Mouse (Mus musculus): ENCODE measurements around the gene Fscn2.
A peak's percentile ranks its signal among the peaks of the same experiment; 100 is the strongest.
"Not testable (repeated sequence)": the region's sequence is repeated elsewhere in the genome, so short reads cannot be mapped to it uniquely, and the experiment has no call there.

The Fscn2 gene

GRCm38 (mm10) chr11:120346383-120347034, 14.8 kb upstream of the Fscn2 start:
- not testable (repeated sequence) for DNase-seq

GRCm38 (mm10) chr11:120347301-120347700, 14.0 kb upstream of the Fscn2 start:
- DNase-seq: no peak

DNA sequence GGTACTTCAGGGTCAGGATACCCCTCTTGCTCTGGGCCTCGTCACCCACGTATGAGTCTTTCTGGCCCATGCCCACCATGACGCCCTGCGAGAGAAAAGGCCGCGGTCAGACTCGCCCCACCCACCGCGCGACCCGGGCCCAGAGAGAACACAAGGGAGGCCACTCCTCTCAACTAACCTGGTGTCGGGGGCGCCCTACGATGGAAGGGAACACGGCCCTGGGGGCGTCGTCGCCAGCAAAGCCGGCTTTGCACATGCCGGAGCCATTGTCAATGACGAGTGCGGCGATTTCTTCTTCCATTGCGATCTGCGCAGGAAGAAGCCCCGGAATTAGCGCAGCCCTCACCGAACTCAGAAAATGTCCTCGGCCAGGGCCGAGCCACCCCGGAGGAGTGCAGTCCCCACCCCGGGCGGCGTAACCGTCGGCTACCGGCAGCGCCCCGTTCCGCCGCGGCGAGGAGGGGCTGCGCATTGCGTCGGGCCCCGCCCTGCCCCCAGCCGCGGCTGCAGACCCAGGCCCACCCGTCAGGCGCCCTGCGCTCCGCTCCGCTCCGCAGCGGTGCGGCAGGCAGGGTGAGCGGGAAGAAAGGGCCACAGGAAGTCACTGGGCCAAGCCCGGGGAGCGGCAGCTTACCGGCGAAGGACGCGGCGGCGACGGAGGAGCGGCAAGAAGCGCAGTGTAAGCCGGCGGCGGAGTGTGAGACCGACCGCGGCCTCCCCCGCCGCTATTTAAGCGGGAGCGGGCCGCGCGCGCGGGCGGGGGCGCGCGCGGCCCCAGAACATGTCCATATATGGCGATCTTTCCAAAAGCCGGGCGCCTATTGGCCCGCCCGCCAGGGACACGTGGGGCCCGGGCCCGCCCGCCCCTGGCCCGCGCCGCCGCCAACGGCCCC, 13.3 kb upstream of the Fscn2 start, which contains the start of gene Actg1:
Actg1 (minus strand) TSS at position 752 of the 893 bp plus-strand sequence.
- DNase-seq: peak; percentile 86

DNA sequence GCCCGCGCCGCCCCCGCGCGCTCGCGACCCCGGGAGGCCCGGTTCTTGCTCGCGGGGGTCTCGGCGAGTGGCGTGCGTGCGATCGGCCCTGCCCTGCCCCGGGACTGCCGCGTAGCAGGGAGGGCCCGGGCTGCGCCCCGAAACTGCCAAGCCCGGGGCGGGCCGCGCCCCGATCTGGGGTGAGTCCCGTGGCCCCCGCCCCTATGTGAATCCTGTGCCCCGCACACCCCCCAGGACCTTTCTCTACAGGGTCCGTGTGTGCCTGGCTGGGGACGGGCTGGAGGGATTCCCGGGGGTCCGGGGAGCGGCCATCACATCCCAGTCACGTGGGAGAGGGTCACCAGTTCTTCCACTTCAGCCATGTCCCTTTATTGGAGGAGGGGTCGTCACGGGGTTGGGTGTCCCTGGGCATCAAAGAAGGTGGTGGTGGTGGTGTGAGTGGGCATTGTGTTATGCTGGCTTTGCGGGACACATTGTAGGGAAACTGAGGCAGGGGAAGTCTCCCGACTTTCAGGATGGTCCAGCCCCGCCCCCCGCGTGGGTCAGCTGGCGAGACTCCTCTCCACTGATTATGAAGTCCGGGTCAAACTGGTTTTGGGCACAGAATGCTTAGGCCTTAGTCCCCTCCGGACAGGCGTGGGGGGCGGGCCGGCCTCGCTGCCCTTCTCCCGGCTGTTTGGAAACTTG, 12.5 kb upstream of the Fscn2 start:
- DNase-seq: peak; percentile 48

DNA sequence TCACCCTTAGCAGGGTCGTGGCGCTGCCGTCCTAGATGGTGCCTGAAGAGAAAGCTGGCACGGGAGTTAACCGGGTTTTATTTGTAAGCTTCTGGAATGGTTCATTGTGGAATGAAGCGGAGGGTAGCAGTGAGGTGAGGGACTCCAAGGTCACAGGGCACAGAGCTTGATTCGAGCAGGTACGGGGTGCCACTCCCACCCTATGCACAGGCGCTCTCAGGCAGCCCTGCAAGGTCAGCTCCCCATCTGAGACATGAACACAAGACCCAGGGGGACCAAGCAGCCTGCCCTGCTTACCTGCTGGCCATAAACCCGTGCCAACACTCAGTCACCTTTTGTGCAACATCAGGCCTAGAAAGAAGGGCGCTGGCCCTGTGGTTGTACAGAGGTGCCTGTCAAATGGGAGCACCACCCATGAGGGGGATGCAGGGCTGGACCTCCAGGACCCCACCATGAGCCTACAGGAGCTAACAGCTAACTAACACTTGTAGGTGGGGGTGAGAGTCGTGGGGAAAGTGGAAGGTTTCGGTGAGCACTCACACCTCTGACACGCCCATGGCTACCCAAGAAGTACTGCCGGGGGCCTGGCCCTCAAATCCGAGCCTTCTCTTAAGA, 11.9 kb upstream of the Fscn2 start:
- no peak for DNase-seq

DNA sequence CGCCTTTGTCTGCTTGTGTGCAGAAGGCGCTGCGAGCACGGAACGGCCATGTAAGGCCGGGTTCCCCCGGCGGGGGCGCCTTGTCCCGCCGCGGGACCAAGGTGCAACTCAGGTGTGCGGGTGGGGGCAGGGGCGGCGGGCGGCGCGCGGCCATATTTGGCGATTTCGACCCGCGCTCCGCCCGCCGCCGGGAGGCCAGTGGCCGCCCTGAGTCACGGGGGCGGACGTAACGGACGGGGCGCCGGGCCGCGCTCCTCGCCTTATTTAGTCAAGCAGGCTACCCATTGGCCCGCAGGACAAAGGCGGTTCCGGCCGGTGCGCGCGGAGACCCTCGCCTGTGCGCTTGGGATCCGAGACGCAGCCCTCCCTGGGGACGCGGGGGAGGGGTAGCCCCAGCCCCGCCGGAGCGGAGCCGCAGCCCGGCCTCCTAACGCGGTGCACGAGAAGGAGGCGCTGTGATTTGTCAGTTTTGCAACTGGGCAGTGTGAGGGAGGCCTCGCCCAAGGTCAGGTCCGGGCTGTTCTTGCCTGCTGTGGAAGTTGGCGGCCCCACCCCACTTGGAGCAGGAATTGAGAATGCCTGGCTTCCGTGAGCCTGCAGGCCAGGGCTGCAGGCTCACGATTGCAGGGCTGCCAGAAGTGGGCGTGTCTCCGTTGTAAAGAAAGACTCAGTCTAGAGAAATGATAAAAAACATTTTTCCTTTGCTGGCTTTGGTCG, 11.2 kb upstream of the Fscn2 start:
- DNase-seq: peak; percentile 79

- DNase-seq: no peak
Observed at GRCm38 (mm10) chr11:120350711-120351110, 10.6 kb upstream of the Fscn2 start.

- no peak for DNase-seq
Observed at GRCm38 (mm10) chr11:120351250-120352092, 9.9 kb upstream of the Fscn2 start.

GRCm38 (mm10) chr11:120352093-120352350, 9.3 kb upstream of the Fscn2 start:
- not testable (repeated sequence) for DNase-seq

DNA sequence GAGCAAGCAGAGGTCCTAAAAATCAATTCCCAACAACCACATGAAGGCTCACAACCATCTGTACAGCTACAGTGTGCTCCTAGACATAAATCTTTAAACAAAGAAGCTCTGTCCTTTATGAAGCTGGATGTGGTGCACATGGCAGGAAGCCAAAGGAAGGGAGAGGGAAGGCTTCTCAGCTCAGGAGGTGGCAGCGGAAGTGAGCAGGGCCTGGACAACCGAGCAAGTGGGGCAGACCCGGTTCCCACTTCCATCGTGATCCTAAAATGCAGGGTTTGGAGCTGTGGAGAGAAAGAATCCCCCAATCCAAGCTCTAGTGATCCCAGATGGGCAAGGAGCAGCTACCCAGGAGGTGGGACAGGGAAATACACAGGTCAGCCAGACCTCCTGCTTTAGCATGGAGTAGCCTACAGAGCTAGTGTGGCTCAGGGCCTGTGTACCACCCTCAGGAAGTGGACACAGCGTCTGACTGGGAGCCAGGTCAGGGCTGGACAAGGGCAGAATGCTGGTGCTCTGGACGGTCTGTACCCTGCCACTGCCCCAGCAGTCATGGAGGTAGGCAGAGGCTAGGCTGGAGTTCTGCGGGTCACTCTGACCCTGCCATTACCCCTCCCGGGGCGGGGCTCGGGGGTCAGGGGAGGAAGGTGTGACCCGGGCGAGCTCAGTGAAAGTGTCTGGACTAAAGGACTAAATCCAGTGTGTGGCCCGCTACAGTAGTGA, 8.6 kb upstream of the Fscn2 start:
- DNase-seq: no peak

- DNase-seq: no peak
Observed at GRCm38 (mm10) chr11:120353500-120354303, 7.6 kb upstream of the Fscn2 start.

DNA sequence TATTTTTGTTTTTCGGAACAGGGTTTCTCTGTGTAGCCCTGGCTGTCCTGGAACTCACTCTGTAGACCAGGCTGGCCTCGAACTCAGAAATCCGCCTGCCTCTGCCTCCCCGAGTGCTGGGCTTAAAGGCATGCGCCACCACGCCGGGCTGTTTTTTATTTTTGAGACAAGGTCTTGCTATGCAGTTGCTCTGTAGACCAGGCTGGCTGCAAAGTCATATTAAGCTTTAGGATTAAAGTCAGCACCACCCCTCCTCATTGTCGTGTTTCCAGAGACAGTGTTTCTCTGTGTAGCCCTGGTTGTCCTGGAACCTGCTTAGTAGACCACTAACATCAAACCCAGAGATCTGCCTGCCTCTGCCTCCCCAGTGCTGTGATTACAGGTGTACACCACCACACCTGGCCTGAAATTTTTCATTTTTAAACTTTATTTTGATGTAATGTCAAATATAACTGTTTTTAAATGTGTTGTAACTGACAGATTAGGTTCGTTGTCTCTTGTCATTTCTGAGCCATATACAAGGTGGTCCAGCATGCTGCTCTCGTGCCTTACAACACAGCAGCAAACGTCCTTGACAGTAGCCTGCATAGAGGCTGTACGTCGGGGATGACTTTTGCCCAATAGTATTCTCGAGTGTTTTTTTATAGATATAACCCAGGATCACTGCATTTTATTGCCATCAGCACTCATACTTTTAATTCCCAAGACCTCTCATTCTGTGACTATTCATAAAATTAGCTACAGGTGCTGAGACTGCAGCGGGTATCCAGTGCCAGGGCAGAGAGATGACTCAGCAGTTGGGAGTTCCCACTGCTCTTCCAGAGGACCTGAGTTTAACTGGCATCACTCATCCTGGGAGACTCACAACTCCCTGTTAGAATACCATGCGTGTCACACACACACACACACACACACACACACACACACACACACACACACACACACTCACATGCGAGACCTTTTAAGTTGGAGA, 6.7 kb upstream of the Fscn2 start:
- DNase-seq: no peak

GRCm38 (mm10) chr11:120355277-120356039, 5.9 kb upstream of the Fscn2 start:
- DNase-seq: no peak

GRCm38 (mm10) chr11:120356319-120356840, 5.0 kb upstream of the Fscn2 start:
- DNase-seq: no peak

DNA sequence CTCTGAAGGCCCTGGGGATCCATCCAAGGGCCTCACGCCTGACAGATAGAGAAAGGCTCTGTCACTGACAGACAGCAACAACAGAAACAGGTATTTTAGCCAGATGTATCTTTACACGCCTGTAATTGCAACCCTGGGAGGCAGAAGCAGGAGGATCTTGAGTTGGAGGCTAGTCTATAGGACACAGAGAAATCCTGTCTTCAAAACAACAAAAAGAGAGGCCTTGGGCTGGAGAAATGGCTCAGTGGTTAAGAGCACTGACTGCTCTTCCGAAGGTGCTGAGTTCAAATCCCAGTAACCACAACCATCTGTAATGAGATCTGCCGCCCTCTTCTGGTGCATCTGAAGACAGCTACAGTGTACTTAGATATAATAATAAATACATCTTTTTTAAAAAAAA, 4.4 kb upstream of the Fscn2 start:
- DNase-seq: no peak

- peak; percentile 80 for DNase-seq
Observed at GRCm38 (mm10) chr11:120357791-120358401, 3.4 kb upstream of the Fscn2 start.

DNA sequence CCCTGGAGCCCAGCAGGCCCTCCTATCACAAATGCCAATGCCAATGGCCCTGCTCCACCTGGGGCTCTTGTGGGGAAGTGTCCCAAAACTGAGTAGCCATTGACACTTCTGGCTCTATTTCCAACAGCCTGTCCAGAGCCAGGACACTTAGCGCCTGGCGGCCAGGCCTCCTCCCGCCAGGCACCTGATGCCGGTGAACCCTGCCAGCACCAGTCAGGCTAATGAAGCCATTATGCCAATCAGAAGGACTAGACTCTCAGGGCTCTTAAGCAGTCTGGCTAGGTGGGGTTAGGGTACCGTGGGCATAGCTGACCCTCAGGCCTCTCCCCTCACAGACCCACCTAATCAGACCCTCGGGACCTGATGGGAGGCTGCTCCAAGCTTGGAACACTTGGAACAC, 1.9 kb upstream of the Fscn2 start:
- DNase-seq: no peak
